Mouse (Mus musculus): ENCODE results near the gene Letm1. TPM values are rescaled to one million over a fixed set of nuclear protein-coding genes. Genes with fewer than 3 reads are reported as not detected.

Gene Letm1
- 100 to 1,000 TPM in 1 of 2 experiments, 10 to 100 TPM in 1; 99.8 to 108 TPM for total RNA-seq (2021)
- long read RNA-seq, experiment 1, full-length matches to known transcripts: 76 of 97 reads
- long read RNA-seq, experiment 1, partial matches to known transcripts: 9 of 97 reads
- long read RNA-seq, experiment 1, other reads (novel, unspliced or antisense): 12 of 97 reads
- long read RNA-seq, experiment 2, full-length matches to known transcripts: 113 of 139 reads
- long read RNA-seq, experiment 2, partial matches to known transcripts: 8 of 139 reads
- long read RNA-seq, experiment 2, other reads (novel, unspliced or antisense): 18 of 139 reads

GRCm38 (mm10) chr5:33782345-33782998 lies at the start of gene Letm1:
Letm1 (minus strand) TSS chr5:33782817.
- H3K27ac ChIP-seq: peak within 1 kb of the TSS; percentile 91
- peak within 1 kb of the TSS; percentile 94 for H3K4me3 ChIP-seq
- DNase-seq (ENCODE audit: low spot score in 2 of 2): peak; percentile 94 to 97
- peak; percentile 35 for TF ChIP-seq CTCF (conservative IDR thresholded peaks at IDR 0.05)

GRCm38 (mm10) chr5:33830832-33831231 lies 48.2 kb upstream of the Letm1 start:
- peak; percentile 70 for TF ChIP-seq CTCF (conservative IDR thresholded peaks at IDR 0.05)
- Histone ChIP-seq H3K4me3 (no peak overlapping the region), H3K27ac (no peak overlapping the region)
- no peak for DNase-seq (ENCODE audit: low spot score in 2 of 2)

GRCm38 (mm10) chr5:33829958-33830357 lies 47.3 kb upstream of the Letm1 start:
- no peak overlapping the region for H3K27ac ChIP-seq
- no peak overlapping the region for H3K4me3 ChIP-seq
- no peak for DNase-seq (ENCODE audit: low spot score in 2 of 2)
- TF ChIP-seq CTCF (conservative IDR thresholded peaks at IDR 0.05): no peak

GRCm38 (mm10) chr5:33828107-33828506 lies 45.5 kb upstream of the Letm1 start:
- DNase-seq (ENCODE audit: low spot score in 2 of 2): no peak
- TF ChIP-seq CTCF (conservative IDR thresholded peaks at IDR 0.05): no peak
- Histone ChIP-seq H3K27ac (no peak overlapping the region), H3K4me3 (no peak overlapping the region)

GRCm38 (mm10) chr5:33826001-33826400 lies 43.4 kb upstream of the Letm1 start:
- Histone ChIP-seq H3K27ac (no peak overlapping the region), H3K4me3 (no peak overlapping the region)
- TF ChIP-seq CTCF (conservative IDR thresholded peaks at IDR 0.05): no peak
- no peak for DNase-seq (ENCODE audit: low spot score in 2 of 2)

- no peak for TF ChIP-seq CTCF (conservative IDR thresholded peaks at IDR 0.05)
- no peak for DNase-seq (ENCODE audit: low spot score in 2 of 2)
- no peak overlapping the region for H3K27ac ChIP-seq
- H3K4me3 ChIP-seq: no peak overlapping the region
These were observed 39.8 kb upstream of the Letm1 start for GRCm38 (mm10) chr5:33822456-33822855.

- H3K4me3 ChIP-seq: peak overlapping the region; percentile 93
- TF ChIP-seq CTCF (conservative IDR thresholded peaks at IDR 0.05): no peak
- DNase-seq (ENCODE audit: low spot score in 2 of 2): no peak
- no peak overlapping the region for H3K27ac ChIP-seq
These were observed 39.3 kb upstream of the Letm1 start for GRCm38 (mm10) chr5:33821901-33822427.

- DNase-seq (ENCODE audit: low spot score in 2 of 2): peak in 1 of 2 experiments; percentile 16
- TF ChIP-seq CTCF (conservative IDR thresholded peaks at IDR 0.05): no peak
- H3K4me3 ChIP-seq: peak overlapping the region; percentile 93
- H3K27ac ChIP-seq: peak overlapping the region; percentile 95
These were observed 38.4 kb upstream of the Letm1 start for GRCm38 (mm10) chr5:33820733-33821621.

- H3K4me3 ChIP-seq: peak within 1 kb of the TSS; percentile 93
- peak within 1 kb of the TSS; percentile 97 for H3K27ac ChIP-seq
- DNase-seq (ENCODE audit: low spot score in 2 of 2): peak; percentile 91 to 92
- no peak for TF ChIP-seq CTCF (conservative IDR thresholded peaks at IDR 0.05)
These were observed 37.5 kb upstream of the Letm1 start, which contains the start of gene Nsd2 for GRCm38 (mm10) chr5:33819876-33820732. Nsd2 (plus strand) TSS chr5:33820725.

GRCm38 (mm10) chr5:33819141-33819875 lies 36.7 kb upstream of the Letm1 start:
- no peak for TF ChIP-seq CTCF (conservative IDR thresholded peaks at IDR 0.05)
- peak overlapping the region; percentile 97 for H3K27ac ChIP-seq
- DNase-seq (ENCODE audit: low spot score in 2 of 2): peak; percentile 26 to 29
- peak overlapping the region; percentile 92 for H3K4me3 ChIP-seq

GRCm38 (mm10) chr5:33818104-33818503 lies 35.5 kb upstream of the Letm1 start:
- no peak for DNase-seq (ENCODE audit: low spot score in 2 of 2)
- Histone ChIP-seq H3K27ac (no peak overlapping the region), H3K4me3 (no peak overlapping the region)
- TF ChIP-seq CTCF (conservative IDR thresholded peaks at IDR 0.05): no peak
